Mouse (Mus musculus) layer of hippocampus, adult 11-12 months (tissue): ENCODE measurements around the gene Dgkd.
"Not testable (repeated sequence)": the region's sequence is repeated elsewhere in the genome, so short reads cannot be mapped to it uniquely, and the experiment has no call there.

Experiments
- DNase-seq: peaks from one replicate; pipeline ENCODE4 v3.0.0; 2022; ENCODE audit warnings: low spot score

Gene Dgkd

DNA sequence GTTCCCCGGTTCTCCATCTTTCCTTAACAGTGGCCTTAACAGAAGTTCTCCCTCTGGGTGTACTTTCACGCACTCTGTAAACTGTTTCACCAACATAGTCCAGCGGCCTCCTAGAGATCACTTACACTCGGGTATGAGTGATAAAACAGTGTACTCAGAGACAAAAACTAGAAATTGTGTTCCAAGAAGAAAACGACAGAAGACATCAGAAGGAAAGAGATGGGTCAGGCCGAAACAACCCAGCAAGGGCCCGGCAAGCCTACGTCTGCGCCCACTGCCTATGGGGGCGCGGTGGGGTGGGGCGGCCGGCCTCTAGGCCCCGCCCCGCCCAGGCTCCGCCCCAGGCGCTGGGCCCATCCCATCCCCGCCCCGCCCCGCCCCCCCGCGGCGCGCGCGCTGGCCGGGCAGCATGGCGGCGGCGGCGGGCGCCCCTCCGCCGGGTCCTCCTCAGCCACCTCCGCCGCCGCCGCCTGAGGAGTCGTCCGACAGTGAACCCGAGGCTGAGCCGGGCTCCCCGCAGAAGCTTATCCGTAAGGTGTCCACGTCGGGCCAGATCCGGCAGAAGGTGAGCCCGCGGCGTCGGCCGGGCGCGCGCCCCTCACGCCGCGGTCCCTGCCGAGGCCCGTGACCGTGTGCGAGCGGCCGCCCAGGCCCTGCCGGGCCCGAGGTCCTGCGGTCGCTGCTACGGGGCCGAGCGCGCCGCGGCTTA is at the start of gene Dgkd:
TSS of gene Dgkd (plus strand) at position 396 of the 709 bp plus-strand sequence.
- DNase-seq, result peak; percentile 64

DNA sequence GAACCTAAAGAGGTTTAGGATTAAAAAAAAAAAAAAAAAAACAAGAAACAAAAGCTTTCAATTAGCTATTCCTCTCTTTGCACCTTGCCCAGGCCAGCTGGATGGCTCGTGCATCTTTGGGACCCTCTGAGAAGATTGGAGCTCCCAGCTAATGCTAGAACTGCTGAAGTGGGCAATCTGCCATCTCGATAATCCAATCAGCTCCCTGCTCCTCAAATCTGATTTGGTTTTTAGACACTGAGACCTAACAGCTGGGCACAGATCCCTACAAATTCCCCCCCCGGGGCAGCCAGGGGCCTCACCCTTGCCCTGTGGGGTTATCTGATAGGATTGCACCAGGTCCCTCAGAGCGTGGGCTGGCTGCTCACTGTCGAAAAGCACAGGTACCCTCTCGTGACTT is 49.5 kb upstream of the Dgkd start, which contains the start of gene Sag:
TSS of gene Sag (plus strand) at position 105 of the 400 bp plus-strand sequence.
- DNase-seq, result no peak

DNA sequence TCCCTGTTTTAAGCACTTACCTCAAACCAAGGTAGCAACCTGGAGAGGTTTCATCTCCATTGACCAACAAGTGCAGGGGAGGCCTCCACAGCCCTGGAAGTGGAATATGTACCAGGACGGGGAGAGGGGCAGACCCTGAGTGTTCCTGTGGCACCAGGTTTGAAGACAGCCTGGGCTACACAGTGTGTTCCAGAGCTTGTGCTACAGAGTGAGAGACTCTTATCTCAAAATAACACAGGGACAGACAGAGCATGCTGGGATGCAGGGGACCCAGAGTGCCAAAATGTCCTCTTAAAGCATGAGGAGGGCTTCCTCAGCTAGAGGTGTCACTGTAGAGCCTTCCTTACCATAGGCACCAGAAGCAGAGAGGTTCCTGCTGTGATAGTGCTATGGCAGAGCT is 45.3 kb upstream of the Dgkd start:
- no peak for DNase-seq

DNA sequence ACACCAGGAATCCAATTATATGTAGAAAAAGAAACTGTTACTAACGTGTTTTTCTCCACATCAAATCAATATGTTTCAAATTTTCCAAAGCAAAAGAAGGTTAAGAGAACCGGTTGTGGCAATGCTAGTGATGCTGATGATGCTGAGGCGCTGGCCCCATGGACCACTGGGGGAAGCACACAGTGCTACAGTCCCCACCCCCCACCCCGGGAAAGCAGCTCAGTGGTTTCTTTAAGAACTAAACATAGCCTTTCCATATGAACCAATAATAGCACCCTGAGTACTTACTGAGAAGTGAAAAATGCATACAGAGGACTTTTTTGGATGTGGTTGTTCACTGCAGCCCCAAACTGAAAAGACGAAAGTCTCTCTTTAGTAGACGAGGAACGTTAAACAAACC is 41.7 kb upstream of the Dgkd start:
- DNase-seq, result no peak

DNA sequence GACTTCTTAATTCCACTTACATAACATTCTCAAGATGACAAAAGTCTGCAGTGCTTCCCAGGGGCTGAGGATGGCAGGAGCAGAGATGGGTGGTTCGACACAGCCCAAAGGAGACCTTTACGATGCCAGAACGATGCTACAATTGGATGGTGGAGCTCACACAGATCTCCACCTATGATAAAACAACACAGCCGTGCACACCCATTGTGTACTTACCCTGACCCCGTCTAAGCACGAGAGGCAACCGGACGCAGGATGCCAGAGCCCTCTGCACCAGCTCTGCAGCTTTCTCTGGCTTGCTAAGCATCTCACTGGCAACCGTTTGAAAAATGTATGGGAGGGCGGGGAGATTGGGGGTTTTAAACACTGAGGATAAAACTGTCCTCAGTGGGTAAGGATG is 41.0 kb upstream of the Dgkd start:
- no peak for DNase-seq

DNA sequence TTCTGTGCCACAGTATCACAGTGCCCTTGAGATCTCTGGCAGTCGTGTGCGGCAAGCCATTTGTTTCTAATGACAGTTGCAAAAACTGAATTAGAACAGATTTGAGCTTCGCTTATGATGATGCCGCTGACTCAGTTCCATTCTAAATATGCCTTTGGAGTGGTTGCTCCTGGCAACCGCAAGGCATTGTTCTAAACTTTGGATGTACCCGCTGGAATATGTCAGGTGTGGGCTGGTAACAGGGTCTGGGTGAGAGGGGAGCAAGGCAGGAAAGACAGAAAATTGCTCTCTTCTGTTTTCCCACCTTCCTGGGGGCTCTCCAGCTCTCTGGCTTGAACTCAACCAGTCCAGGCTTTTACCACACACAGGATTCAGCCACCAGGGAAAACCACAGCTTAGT is 39.9 kb upstream of the Dgkd start:
- peak; percentile 69 for DNase-seq

DNA sequence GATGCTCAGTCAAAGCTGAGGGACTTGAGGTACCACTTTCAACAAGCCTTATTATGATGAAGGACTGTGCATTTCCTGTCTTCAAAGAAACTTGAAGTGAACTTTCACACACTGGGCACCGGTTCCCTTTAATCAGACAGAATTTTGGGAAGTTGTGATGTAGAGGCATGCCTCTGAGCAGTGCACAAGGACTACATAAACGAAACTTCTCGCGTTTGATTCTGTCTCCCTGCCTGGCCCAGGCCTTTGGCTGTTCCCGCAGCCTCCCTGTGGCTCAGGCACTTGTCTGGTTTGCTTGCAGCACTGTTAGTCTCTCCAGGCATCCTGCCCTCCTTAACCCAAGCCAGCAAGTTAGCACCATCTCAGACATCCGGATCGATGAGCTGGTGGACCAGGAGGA is 39.4 kb upstream of the Dgkd start:
- peak; percentile 53 for DNase-seq

DNA sequence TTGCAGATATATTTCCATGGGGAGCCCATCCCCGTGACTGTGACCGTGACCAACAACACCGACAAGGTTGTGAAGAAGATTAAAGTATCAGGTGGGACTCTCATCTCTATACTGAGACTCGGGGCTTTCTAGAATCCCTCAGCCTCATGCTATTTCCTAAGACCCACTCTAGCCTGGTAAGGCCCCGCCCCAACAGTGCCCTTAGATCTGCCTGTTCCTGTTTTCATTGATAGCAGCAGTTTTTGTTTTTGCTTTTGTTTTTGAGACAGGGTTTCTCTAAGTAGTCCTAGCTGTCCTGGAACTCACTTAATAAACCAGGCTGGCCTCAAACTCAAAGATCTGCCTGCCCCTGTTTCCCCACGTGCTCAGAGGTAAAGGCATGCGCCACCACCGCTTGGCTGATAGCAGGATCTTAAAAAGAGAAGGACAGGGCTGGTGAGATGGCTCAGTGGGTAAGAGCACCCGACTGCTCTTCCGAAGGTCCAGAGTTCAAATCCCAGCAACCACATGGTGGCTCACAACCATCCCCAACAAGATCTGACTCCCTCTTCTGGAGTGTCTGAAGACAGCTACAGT is 28.6 kb upstream of the Dgkd start:
- DNase-seq, result no peak

DNA sequence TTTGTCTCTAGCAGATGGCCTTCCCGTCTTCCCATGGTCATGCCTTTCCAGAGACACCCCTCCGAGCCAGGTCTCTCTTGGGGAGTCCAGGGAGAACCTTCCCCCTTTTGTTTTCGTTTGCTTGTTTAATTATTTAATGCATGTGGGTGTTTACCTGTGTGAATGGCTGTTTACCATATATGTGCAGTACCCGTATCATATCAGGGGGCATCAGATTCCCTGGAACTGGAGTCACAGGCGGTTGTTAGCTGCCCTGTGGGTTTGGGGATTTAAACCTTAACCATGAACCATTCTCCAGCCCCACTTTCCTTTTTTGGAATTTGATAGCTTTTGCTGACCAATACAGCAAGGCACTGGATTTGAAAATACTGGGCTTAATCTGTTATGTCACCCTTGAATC is 27.8 kb upstream of the Dgkd start:
- DNase-seq, result no peak

DNA sequence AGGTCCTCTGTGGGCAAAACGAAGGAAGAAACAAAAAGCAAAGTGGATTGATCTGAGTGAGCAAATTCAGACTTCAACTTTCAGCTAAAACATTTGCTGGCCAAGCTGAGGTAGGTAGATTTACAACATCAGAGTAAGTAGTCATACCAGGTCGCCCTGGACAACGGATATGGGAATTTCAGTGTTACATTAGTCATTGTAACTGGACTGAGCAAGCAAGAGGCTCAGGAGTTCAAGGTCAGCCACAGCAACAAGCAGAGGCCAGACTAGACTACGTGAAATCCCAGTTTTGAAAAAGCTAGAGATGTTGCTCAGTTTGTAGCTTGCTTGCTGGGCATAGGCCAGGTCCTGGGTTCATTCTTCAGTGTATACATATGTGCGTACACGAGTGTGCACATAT is 27.1 kb upstream of the Dgkd start:
- no peak for DNase-seq

DNA sequence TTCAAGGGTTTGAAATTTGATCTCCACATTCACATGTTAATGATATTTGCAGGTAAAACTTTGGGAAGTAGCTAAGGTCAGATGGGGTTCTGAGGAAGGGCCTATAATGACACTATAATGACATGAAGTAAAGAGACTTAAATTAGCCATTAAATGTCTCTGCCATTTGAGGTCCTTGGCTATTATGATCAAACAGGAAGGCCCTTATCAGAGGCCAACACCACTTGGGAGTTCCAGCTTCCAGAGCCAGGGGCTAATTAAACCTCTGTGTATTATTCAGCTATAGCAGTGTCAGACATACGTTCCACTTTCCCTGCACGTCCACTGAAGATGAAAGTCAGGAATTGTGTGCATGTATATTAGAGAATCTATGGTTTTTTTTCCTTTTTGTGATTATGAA is 26.6 kb upstream of the Dgkd start:
- no peak for DNase-seq

DNA sequence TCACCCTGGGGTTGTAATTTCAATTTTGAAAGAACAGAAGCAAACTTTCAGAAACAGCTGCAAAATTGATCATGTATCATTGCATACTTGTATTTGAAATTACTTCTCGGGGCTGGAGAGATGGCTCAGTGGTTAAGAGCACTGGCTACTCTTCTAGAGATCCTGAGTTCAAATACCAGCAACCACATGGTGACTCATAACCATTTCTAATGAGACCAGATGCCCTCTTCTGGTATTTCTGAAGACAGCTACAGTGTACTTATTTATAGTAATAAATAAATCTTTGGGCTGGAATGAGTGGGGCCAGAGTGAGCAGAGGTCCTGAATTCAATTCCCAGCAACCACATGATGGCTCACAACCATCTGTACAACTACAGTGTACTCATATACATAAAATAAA is 25.6 kb upstream of the Dgkd start:
- DNase-seq, result not testable (repeated sequence)

DNA sequence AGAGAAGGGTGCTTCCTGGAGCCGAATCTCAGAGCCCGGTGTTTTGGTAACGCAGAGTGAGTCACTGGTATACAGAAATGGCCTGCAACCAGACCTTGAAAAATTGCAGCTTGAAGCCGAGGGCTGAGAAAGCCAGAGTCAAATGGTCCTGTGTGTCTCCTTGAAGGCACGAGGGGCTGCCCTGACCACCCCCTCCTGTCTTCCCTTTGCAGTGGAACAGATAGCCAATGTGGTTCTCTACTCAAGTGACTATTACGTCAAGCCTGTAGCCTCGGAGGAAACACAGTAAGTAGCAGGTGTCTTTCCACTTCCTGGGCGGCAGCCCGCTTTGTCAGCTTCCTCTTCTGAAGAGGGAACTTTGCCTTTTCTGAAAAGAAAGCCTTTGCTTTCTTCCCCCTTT is 24.9 kb upstream of the Dgkd start:
- peak; percentile 62 for DNase-seq

DNA sequence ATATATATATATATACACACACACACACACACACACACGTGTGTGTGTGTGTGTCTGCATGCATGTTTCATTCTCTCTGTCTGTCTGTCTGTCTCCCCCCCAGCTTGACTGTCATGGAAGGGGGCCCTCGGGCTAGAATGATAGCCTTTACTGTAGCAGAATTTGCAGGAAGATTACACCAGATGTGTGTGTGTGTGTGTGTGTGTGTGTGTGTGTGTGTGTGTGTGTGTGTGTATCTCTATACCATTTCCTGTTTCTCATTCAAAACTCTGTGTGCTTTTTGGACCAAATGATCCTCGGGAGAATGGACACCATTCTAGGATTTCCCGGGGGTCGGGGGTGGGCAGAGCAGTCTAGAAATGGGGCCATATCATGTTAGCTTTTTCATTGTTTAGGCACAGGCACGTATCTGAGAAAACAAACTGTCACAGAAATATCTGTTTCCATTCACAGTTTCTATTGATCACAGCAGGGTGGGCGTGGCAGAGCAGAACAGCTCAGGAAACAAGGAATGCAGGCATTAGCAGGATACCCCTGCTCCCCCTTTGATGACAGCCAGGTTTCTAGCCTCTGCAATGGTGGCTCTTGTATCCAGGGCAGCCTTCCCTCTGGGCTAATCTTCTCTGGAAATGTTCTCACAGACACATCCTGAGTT is 24.0 kb upstream of the Dgkd start:
- DNase-seq, result no peak

DNA sequence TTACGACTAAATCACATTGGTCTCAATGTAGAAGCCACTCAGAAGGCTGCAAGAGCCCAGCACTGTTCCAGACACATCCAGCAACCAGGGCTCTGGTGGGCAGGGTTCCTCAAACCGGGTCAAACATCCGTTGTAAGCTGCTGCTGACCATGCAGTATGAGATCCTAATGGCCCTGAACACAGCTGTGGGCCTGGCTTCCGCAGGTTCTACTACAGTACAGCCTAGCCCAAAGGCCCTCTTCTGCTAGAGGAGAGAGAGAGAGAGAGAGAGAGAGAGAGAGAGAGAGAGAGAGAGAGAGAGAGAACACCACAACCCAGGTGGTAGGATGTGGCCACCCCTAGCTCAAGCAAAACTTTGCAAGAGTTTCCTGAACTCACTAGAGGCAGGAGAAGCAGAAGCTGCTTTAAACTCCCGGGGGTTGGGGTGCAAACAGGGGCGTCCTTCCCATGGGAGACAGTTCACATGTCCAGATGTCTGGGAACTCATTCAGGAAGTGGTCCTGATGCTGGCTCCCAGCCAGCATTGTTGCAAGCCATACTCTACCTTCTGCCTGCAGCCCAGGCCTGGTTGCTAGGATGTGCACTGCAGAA is 23.4 kb upstream of the Dgkd start:
- DNase-seq, result no peak

DNA sequence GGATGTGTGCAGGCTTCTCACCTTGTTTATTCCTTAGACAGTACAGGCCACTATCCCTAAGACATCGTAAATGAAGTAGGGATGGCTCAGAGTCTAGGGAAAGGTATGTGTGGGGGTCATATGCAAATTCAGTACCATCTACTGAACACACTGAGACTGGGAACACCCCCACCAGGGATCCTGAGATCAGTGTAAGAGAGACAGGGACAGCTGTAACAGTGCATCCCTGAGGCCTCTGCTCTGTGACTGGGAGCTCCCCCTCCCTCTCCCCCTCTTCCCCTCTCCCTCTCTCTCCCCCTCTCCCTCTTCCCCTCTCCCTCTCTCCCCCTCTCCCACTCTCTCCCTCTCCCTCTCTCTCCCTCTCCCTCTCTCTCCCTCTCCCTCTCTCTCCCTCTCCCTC is 16.6 kb upstream of the Dgkd start:
- no peak for DNase-seq

DNA sequence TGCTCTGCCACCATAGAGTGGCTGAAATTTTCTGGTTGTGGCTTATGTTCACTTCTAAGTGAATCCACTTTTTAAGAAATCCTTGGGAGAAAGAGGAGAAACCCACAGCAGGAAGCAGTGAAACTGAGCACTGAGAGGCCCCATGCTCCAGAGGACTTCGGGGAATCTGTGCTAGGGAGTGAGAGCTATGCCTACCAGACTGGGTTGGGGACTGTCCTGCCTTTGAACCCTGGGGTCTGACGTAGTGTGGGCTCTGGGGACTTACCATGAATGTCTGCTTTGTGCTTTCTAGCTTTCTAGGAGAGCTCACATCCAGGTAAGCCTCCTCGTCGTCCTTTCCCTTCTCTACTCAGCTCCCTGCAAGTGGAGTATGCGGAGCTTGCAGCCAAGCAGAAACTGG is 16.1 kb upstream of the Dgkd start:
- DNase-seq, result no peak

DNA sequence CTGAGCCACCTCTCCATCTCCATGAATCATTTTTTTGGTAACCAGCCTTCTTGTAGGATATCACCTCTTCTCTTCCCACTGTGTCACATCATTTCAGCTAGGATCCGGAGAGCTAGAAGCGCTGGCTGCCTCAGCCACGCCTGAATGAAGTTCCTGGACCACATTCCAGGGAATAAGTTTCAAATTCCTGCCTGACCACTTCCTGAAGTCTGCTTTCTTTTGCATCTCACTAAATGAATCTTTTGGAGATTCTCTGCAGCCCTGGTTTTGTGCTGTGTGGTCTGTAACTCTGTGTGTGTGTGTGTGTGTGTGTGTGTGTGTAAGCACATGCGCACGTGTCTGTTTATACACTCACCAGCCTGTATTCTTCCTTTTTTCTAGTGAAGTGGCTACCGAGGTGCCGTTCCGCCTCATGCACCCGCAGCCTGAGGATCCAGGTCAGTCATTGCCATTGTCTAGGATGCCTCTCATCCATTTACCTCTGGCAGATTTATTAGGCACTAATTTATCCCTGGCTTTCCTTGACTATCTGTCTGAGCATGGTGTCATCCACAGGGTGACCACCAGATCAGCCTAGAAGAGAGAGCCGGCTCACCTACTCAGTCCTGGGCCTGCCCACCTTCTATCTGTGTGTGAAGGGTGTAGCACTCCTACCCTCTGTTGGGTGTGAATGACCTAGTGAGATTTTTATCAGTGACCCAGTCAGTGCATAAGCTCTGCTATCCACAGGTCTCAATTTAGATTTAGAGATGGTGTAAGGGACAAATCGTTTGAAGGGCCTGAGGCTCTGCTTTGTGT is 12.5 kb upstream of the Dgkd start:
- no peak for DNase-seq

DNA sequence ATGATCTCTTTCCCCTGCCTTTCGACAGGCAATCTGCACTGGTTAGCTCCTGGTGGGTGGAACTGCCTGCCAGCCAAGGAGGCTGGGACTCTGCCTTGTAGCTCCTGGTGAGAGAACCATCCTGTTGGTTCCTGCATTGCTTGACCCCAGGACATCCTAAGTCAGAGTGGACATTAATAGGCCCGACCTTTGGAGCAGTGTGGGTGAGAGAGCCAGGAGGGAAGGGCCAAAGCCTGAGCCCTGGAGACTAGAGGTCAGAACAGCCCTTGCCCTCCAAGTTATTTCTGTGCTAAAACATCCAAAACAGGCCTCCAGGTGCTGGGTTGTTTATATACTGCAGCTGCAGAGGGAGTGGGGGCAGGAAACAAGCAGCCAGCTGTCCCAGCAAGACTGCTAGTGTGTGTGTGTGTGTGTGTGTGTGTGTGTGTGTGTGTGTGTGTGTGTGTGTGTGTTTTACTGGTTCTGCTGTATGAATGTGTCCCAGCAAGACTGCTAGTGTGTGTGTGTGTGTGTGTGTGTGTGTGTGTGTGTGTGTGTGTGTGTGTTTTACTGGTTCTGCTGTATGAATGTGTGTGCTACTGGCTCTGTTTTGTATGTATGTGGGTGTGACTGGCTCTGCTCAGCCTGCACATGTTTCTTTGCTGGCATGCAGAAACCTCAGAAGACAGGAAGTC is 6.1 kb upstream of the Dgkd start:
- DNase-seq, result no peak

DNA sequence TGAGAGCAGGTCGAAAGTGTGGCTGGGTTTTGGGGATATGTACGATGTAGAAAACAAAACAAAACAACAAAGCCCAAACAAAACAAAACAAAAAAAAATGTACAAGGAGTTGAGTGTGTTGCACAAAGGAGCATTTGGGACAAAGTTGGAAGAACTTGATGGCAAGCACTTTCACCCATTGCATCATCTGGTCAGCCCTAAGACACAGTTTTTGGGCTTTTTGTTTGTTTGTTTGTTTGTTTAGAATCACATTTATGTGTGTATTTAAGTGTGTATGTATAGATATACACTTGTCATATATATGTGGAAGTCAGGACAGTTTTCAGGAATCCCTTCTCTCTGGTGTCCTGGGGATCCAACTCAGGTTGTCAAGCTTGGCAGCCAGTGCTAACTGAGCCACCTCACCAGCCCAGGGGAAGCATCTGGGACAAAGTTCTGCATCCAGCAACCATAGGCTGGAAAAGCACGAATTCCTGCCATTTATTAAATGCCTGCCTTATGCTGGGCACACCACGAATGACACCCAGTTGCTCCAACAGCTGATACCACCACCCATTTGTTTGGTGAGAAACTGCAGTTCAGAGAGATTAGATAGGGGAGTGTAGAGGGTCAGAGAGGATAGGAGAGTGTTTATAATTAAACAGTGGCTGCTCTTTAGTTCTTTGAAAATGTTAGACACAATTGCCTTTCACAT is 5.5 kb upstream of the Dgkd start:
- DNase-seq, result no peak
